Mouse (Mus musculus) embryo, embryonic 9.5 days (tissue): ENCODE results near the gene Erc2.

Source experiments
- DNase-seq: peaks from one replicate; pipeline ENCODE4 v3.0.0-alpha.2; 2017; ENCODE audit errors: extremely low spot score

The Erc2 gene

GRCm38 (mm10) chr14:27667016-27667852 lies 45.0 kb downstream of the Erc2 start:
- DNase-seq: no peak

GRCm38 (mm10) chr14:27668151-27668550 lies 45.9 kb downstream of the Erc2 start:
- DNase-seq: no peak

GRCm38 (mm10) chr14:27669939-27670338 lies 47.7 kb downstream of the Erc2 start:
- no peak for DNase-seq

GRCm38 (mm10) chr14:27672761-27673160 lies 50.5 kb downstream of the Erc2 start:
- DNase-seq: no peak

- DNase-seq: no peak
These were observed 51.9 kb downstream of the Erc2 start for GRCm38 (mm10) chr14:27674096-27674495.

GRCm38 (mm10) chr14:27674561-27674960 lies 52.3 kb downstream of the Erc2 start:
- no peak for DNase-seq

GRCm38 (mm10) chr14:27675071-27675470 lies 52.8 kb downstream of the Erc2 start:
- no peak for DNase-seq

GRCm38 (mm10) chr14:27682368-27683052 lies 60.3 kb downstream of the Erc2 start:
- no peak for DNase-seq

GRCm38 (mm10) chr14:27695781-27696180 lies 73.6 kb downstream of the Erc2 start:
- DNase-seq: no peak

- DNase-seq: no peak
These were observed 95.1 kb downstream of the Erc2 start for GRCm38 (mm10) chr14:27717364-27717763.

- DNase-seq: no peak
These were observed 97.4 kb downstream of the Erc2 start for GRCm38 (mm10) chr14:27719601-27720000.

- DNase-seq: no peak
These were observed 98.7 kb downstream of the Erc2 start for GRCm38 (mm10) chr14:27720944-27721343.

GRCm38 (mm10) chr14:27721759-27722158 lies 99.5 kb downstream of the Erc2 start:
- no peak for DNase-seq

- no peak for DNase-seq
These were observed 105.3 kb downstream of the Erc2 start for GRCm38 (mm10) chr14:27727541-27727940.

GRCm38 (mm10) chr14:27731086-27731485 lies 108.9 kb downstream of the Erc2 start:
- peak; percentile 20 for DNase-seq

- no peak for DNase-seq
These were observed 117.2 kb downstream of the Erc2 start for GRCm38 (mm10) chr14:27739436-27739835.

- peak; percentile 47 for DNase-seq
These were observed 119.2 kb downstream of the Erc2 start for GRCm38 (mm10) chr14:27741248-27741916.

GRCm38 (mm10) chr14:27754340-27754739 lies 132.1 kb downstream of the Erc2 start:
- DNase-seq: no peak

GRCm38 (mm10) chr14:27756901-27757300 lies 134.7 kb downstream of the Erc2 start:
- no peak for DNase-seq

- no peak for DNase-seq
These were observed 136.0 kb downstream of the Erc2 start for GRCm38 (mm10) chr14:27758230-27758629.

GRCm38 (mm10) chr14:27759069-27759628 lies 136.9 kb downstream of the Erc2 start:
- no peak for DNase-seq

- no peak for DNase-seq
These were observed 137.8 kb downstream of the Erc2 start for GRCm38 (mm10) chr14:27759982-27760381.
